Mouse (Mus musculus): ENCODE measurements at regions not wholly inside any gene's neighbourhood (a gene's known extent, or its start where the extent isn't known, plus 50 kb on each side); places are given as distances from the start of the nearest gene placed in this dataset.

GRCm38 (mm10) chr12:65513070-65513469 lies 287.8 kb downstream of the Wdr20rt start:
- no peak overlapping the region for H3K4me2 ChIP-seq (replicated peaks; ENCODE audit: low read depth)
- H3K4me3 ChIP-seq (ENCODE audit: low read depth, low read length) = no peak overlapping the region
- no peaks in the 10 kb centered on the region for H3K9me3 ChIP-seq (ENCODE audit: control insufficient read depth)
- H3K36me3 ChIP-seq (ENCODE audit: control insufficient read depth, insufficient read depth) = no peaks in the 10 kb centered on the region
- no peak for TF ChIP-seq CTCF (IDR thresholded peaks at IDR 0.05; ENCODE audit: low read depth)
- no peaks in the 10 kb centered on the region for H3K27me3 ChIP-seq (replicated peaks; ENCODE audit: control insufficient read depth, insufficient read depth, low read length)
- 81% methylated on average over 1 of the region's 1 CpGs for WGBS
- no peak for ATAC-seq
- H3K4me1 ChIP-seq (replicated peaks; ENCODE audit: control insufficient read depth, insufficient read depth, low read length) = no peaks in the 10 kb centered on the region
- H3K9ac ChIP-seq (ENCODE audit: low read depth, low read length) = no peak overlapping the region
- no peak overlapping the region for H3K27ac ChIP-seq (ENCODE audit: low read depth, low read length)

- 64% methylated on average over 3 of the region's 3 CpGs for WGBS
Observed at GRCm38 (mm10) chr12:65534142-65534690, 308.9 kb downstream of the Wdr20rt start.

GRCm38 (mm10) chr12:65548301-65548700 lies 323.0 kb downstream of the Wdr20rt start:
- Histone ChIP-seq H3K36me3 (ENCODE audit: control insufficient read depth, insufficient read depth) (no peaks in the 10 kb centered on the region), H3K9ac (ENCODE audit: low read depth, low read length) (no peak overlapping the region), H3K4me3 (ENCODE audit: low read depth, low read length) (no peak overlapping the region), H3K27ac (ENCODE audit: low read depth, low read length) (no peak overlapping the region), H3K4me1 (replicated peaks; ENCODE audit: control insufficient read depth, insufficient read depth, low read length) (no peaks in the 10 kb centered on the region), H3K9me3 (ENCODE audit: control insufficient read depth) (no peaks in the 10 kb centered on the region), H3K4me2 (replicated peaks; ENCODE audit: low read depth) (no peak overlapping the region), H3K27me3 (replicated peaks; ENCODE audit: control insufficient read depth, insufficient read depth, low read length) (no peaks in the 10 kb centered on the region)
- ATAC-seq = no peak
- WGBS = 89% methylated on average over 4 of the region's 4 CpGs
- TF ChIP-seq CTCF (IDR thresholded peaks at IDR 0.05; ENCODE audit: low read depth) = no peak

More at GRCm38 (mm10) chr12:65534142-65534690, 308.9 kb downstream of the Wdr20rt start:
- no peak for ATAC-seq
- no peak overlapping the region for H3K27ac ChIP-seq (ENCODE audit: low read depth, low read length)
- H3K4me3 ChIP-seq (ENCODE audit: low read depth, low read length) = no peak overlapping the region
- H3K27me3 ChIP-seq (replicated peaks; ENCODE audit: control insufficient read depth, insufficient read depth, low read length) = no peaks in the 10 kb centered on the region
- no peak overlapping the region for H3K9ac ChIP-seq (ENCODE audit: low read depth, low read length)
- no peak for TF ChIP-seq CTCF (IDR thresholded peaks at IDR 0.05; ENCODE audit: low read depth)
- no peaks in the 10 kb centered on the region for H3K9me3 ChIP-seq (ENCODE audit: control insufficient read depth)
- H3K4me1 ChIP-seq (replicated peaks; ENCODE audit: control insufficient read depth, insufficient read depth, low read length) = no peaks in the 10 kb centered on the region
- H3K36me3 ChIP-seq (ENCODE audit: control insufficient read depth, insufficient read depth) = no peaks in the 10 kb centered on the region
- no peak overlapping the region for H3K4me2 ChIP-seq (replicated peaks; ENCODE audit: low read depth)

GRCm38 (mm10) chr12:65552230-65552629 lies 326.9 kb downstream of the Wdr20rt start:
- no peak for TF ChIP-seq CTCF (IDR thresholded peaks at IDR 0.05; ENCODE audit: low read depth)

GRCm38 (mm10) chr12:65559036-65559435 lies 333.7 kb downstream of the Wdr20rt start:
- 60% methylated on average over 6 of the region's 6 CpGs for WGBS

More at GRCm38 (mm10) chr12:65552230-65552629, 326.9 kb downstream of the Wdr20rt start:
- Histone ChIP-seq H3K36me3 (ENCODE audit: control insufficient read depth, insufficient read depth) (no peaks in the 10 kb centered on the region), H3K27ac (ENCODE audit: low read depth, low read length) (no peak overlapping the region), H3K4me3 (ENCODE audit: low read depth, low read length) (no peak overlapping the region), H3K4me2 (replicated peaks; ENCODE audit: low read depth) (no peak overlapping the region), H3K27me3 (replicated peaks; ENCODE audit: control insufficient read depth, insufficient read depth, low read length) (no peaks in the 10 kb centered on the region), H3K4me1 (replicated peaks; ENCODE audit: control insufficient read depth, insufficient read depth, low read length) (no peaks in the 10 kb centered on the region), H3K9me3 (ENCODE audit: control insufficient read depth) (no peaks in the 10 kb centered on the region), H3K9ac (ENCODE audit: low read depth, low read length) (no peak overlapping the region)
- WGBS = 90% methylated on average over 3 of the region's 3 CpGs
- ATAC-seq = no peak

GRCm38 (mm10) chr12:65559809-65560208 lies 334.5 kb downstream of the Wdr20rt start:
- no peak overlapping the region for H3K4me3 ChIP-seq (ENCODE audit: low read depth, low read length)
- no peak overlapping the region for H3K27ac ChIP-seq (ENCODE audit: low read depth, low read length)
- H3K9ac ChIP-seq (ENCODE audit: low read depth, low read length) = no peak overlapping the region
- no peaks in the 10 kb centered on the region for H3K27me3 ChIP-seq (replicated peaks; ENCODE audit: control insufficient read depth, insufficient read depth, low read length)
- H3K4me2 ChIP-seq (replicated peaks; ENCODE audit: low read depth) = no peak overlapping the region
- no peaks in the 10 kb centered on the region for H3K36me3 ChIP-seq (ENCODE audit: control insufficient read depth, insufficient read depth)
- no peaks in the 10 kb centered on the region for H3K9me3 ChIP-seq (ENCODE audit: control insufficient read depth)
- TF ChIP-seq CTCF (IDR thresholded peaks at IDR 0.05; ENCODE audit: low read depth) = no peak
- H3K4me1 ChIP-seq (replicated peaks; ENCODE audit: control insufficient read depth, insufficient read depth, low read length) = no peaks in the 10 kb centered on the region
- ATAC-seq = no peak
- 67% methylated on average over 3 of the region's 3 CpGs for WGBS

More at GRCm38 (mm10) chr12:65559036-65559435, 333.7 kb downstream of the Wdr20rt start:
- no peak for TF ChIP-seq CTCF (IDR thresholded peaks at IDR 0.05; ENCODE audit: low read depth)
- no peaks in the 10 kb centered on the region for H3K27me3 ChIP-seq (replicated peaks; ENCODE audit: control insufficient read depth, insufficient read depth, low read length)
- H3K36me3 ChIP-seq (ENCODE audit: control insufficient read depth, insufficient read depth) = no peaks in the 10 kb centered on the region
- no peak overlapping the region for H3K9ac ChIP-seq (ENCODE audit: low read depth, low read length)
- no peaks in the 10 kb centered on the region for H3K4me1 ChIP-seq (replicated peaks; ENCODE audit: control insufficient read depth, insufficient read depth, low read length)
- H3K4me3 ChIP-seq (ENCODE audit: low read depth, low read length) = no peak overlapping the region
- H3K9me3 ChIP-seq (ENCODE audit: control insufficient read depth) = no peaks in the 10 kb centered on the region
- no peak overlapping the region for H3K27ac ChIP-seq (ENCODE audit: low read depth, low read length)
- ATAC-seq = no peak
- no peak overlapping the region for H3K4me2 ChIP-seq (replicated peaks; ENCODE audit: low read depth)

GRCm38 (mm10) chr12:65571633-65572032 lies 346.3 kb downstream of the Wdr20rt start:
- H3K9ac ChIP-seq (ENCODE audit: low read depth, low read length) = no peak overlapping the region
- H3K9me3 ChIP-seq (ENCODE audit: control insufficient read depth) = no peaks in the 10 kb centered on the region
- no peaks in the 10 kb centered on the region for H3K36me3 ChIP-seq (ENCODE audit: control insufficient read depth, insufficient read depth)
- H3K4me3 ChIP-seq (ENCODE audit: low read depth, low read length) = no peak overlapping the region
- no peaks in the 10 kb centered on the region for H3K4me1 ChIP-seq (replicated peaks; ENCODE audit: control insufficient read depth, insufficient read depth, low read length)
- no peaks in the 10 kb centered on the region for H3K27me3 ChIP-seq (replicated peaks; ENCODE audit: control insufficient read depth, insufficient read depth, low read length)
- no peak overlapping the region for H3K4me2 ChIP-seq (replicated peaks; ENCODE audit: low read depth)
- ATAC-seq = no peak
- TF ChIP-seq CTCF (IDR thresholded peaks at IDR 0.05; ENCODE audit: low read depth) = no peak
- WGBS = 87% methylated on average over 1 of the region's 1 CpGs
- H3K27ac ChIP-seq (ENCODE audit: low read depth, low read length) = no peak overlapping the region

Measured in intestine, postnatal 0 days (tissue).